Mouse (Mus musculus): ENCODE measurements around the gene Ero1lb. TPM values are rescaled to one million over a fixed set of nuclear protein-coding genes. Genes with fewer than 3 reads are reported as not detected.

The Ero1lb gene
- total and polyA plus RNA-seq, 3 experiments = 4.2 to 5.8 TPM; not detected in 1

GRCm38 (mm10) chr13:12522346-12522745, 43.3 kb upstream of the Ero1lb start (continued):
- no peak for TF ChIP-seq GATA1 (IDR thresholded peaks at IDR 0.05; ENCODE audit: low read depth, low read length)
- no peak for TF ChIP-seq CHD2 (IDR thresholded peaks at IDR 0.05; ENCODE audit: low read length)
- TF ChIP-seq RCOR1 (IDR thresholded peaks at IDR 0.05; ENCODE audit: low read depth, low read length) = no peak

- no peak for TF ChIP-seq MYC (IDR thresholded peaks at IDR 0.05; ENCODE audit: low read depth, low read length)
- TF ChIP-seq ELF1 (IDR thresholded peaks at IDR 0.05; ENCODE audit: low read depth, low read length) = no peak
- TF ChIP-seq EP300 (IDR thresholded peaks at IDR 0.05; ENCODE audit: low read depth in 1 of 2, low read length in 2 of 2) = no peak
- no peak for TF ChIP-seq ZKSCAN1 (IDR thresholded peaks at IDR 0.05; ENCODE audit: low read depth, low read length)
- no peak for TF ChIP-seq ZMIZ1 (IDR thresholded peaks at IDR 0.05; ENCODE audit: low read depth, low read length)
- no peak for TF ChIP-seq KAT2A (conservative IDR thresholded peaks at IDR 0.05; ENCODE audit: low read depth, low read length)
- no peak for TF ChIP-seq MAZ (IDR thresholded peaks at IDR 0.05; ENCODE audit: low read depth, low read length)
- TF ChIP-seq GABPA (IDR thresholded peaks at IDR 0.05; ENCODE audit: low read depth, low read length) = no peak
- no peak for TF ChIP-seq ZNF384 (IDR thresholded peaks at IDR 0.05; ENCODE audit: low read depth, low read length)
- no peak for TF ChIP-seq TCF12 (IDR thresholded peaks at IDR 0.05; ENCODE audit: low read depth, low read length)
- TF ChIP-seq HCFC1 (IDR thresholded peaks at IDR 0.05; ENCODE audit: low read depth, low read length) = no peak
- TF ChIP-seq USF2 (IDR thresholded peaks at IDR 0.05; ENCODE audit: borderline replicate concordance in 1 of 2, insufficient read depth in 1 of 2, low read depth in 1 of 2, low read length in 2 of 2) = no peak
- TF ChIP-seq ZC3H11A (IDR thresholded peaks at IDR 0.05; ENCODE audit: low read depth, low read length) = no peak
- TF ChIP-seq CHD2 (IDR thresholded peaks at IDR 0.05; ENCODE audit: low read length) = no peak
- TF ChIP-seq POLR2AphosphoS5 (IDR thresholded peaks at IDR 0.05; ENCODE audit: borderline replicate concordance, low read depth, low read length) = no peak
- TF ChIP-seq ETS1 (IDR thresholded peaks at IDR 0.05; ENCODE audit: low read depth, low read length) = no peak
- no peak for TF ChIP-seq GATA1 (IDR thresholded peaks at IDR 0.05; ENCODE audit: low read depth, low read length)
- TF ChIP-seq POLR2A (IDR thresholded peaks at IDR 0.05; ENCODE audit: control insufficient read depth in 1 of 2, insufficient read depth in 1 of 2, low read depth in 1 of 2, low read length in 2 of 2, poor library complexity in 1 of 2) = no peak
- no peak for TF ChIP-seq USF1 (IDR thresholded peaks at IDR 0.05; ENCODE audit: low read depth, low read length)
- TF ChIP-seq MXI1 (IDR thresholded peaks at IDR 0.05; ENCODE audit: low read depth, low read length) = no peak
- no peak overlapping the region for H3K27ac ChIP-seq (ENCODE audit: control insufficient read depth, low read depth, low read length)
- no peaks in the 10 kb centered on the region for H3K79me2 ChIP-seq (ENCODE audit: control insufficient read depth, insufficient read depth, low read length, poor library complexity)
- H3K4me1 ChIP-seq (ENCODE audit: control insufficient read depth in 1 of 2, insufficient read depth in 2 of 2, low read length in 2 of 2) = no peaks in the 10 kb centered on the region
- no peaks in the 10 kb centered on the region for H3K9me3 ChIP-seq (replicated peaks; ENCODE audit: insufficient read depth, low read length)
- H3K27me3 ChIP-seq (ENCODE audit: control insufficient read depth in 1 of 2, insufficient read depth in 2 of 2, low read length in 2 of 2) = no peaks in the 10 kb centered on the region; a peak in 1 of 4 replicates
- H3K9ac ChIP-seq (ENCODE audit: control insufficient read depth, low read depth, low read length, poor library complexity, severe bottlenecking) = no peak overlapping the region
- no peak overlapping the region for H3K4me3 ChIP-seq (ENCODE audit: control insufficient read depth in 1 of 2, insufficient read depth in 1 of 2, low read depth in 2 of 2, low read length in 2 of 2)
- no peaks in the 10 kb centered on the region for H3K36me3 ChIP-seq (ENCODE audit: control insufficient read depth in 1 of 2, insufficient read depth in 2 of 2, low read length in 2 of 2)
- no peak for DNase-seq (ENCODE audit: low read depth, low spot score)
Measured at GRCm38 (mm10) chr13:12525678-12526077, 40.0 kb upstream of the Ero1lb start.

Measured in MEL (cell line).